In the genomic region with DNA sequence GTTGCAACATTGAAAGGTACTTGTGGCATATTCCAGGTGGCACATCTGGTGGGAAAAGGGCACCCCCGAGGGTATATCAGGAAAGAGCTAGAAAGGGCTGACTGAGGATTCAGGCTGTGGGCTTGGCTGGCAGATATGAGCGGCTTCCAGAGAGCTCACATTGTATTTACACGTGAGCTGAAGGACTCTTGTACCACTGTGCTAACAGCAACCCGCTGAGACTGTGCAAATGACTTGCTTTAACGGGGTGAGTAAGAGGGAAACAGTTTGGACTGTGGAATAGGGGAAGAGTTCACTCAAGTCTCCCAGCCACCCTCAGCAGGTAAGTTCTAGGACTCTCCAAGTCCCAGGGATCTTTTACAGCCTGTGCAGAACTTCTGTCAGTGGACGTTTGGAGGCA, we compare ENCODE assay signal across 29 mouse cellular contexts. TPM values are rescaled to one million over a fixed set of nuclear protein-coding genes. Genes with fewer than 3 reads are reported as not detected.
A peak's percentile ranks its signal among the peaks of the same experiment; 100 is the strongest.
DNase-seq lines count a peak whose midpoint lies in the region; ATAC-seq and TF ChIP-seq lines count a peak whose summit lies in the region.
"Had no signal": no experiment of that assay in that cellular context is flagged by ENCODE, and none has a peak within 500 bp of the region (broad histone marks: within the 10 kb centered on the region; RNA-seq: fewer than 3 reads in every experiment).

No protein-coding gene starts in this region.

- no peak overlapping the region for H3K27ac ChIP-seq in kidney, embryonic 16.5 days (ENCODE audit: low read length)
- H3K27ac ChIP-seq in lung, postnatal 0 days (ENCODE audit: low read length): peak overlapping the region; percentile 68; the same call in 1 of the 2 replicates
- no peak overlapping the region for H3K27ac ChIP-seq in stomach, postnatal 0 days (replicated peaks)
- no peak overlapping the region for H3K27ac ChIP-seq in embryonic facial prominence, embryonic 10.5 days (replicated peaks)
- H3K27ac ChIP-seq: embryonic facial prominence, embryonic 15.5 days; hindbrain, embryonic 14.5 days; limb, embryonic 13.5 days; liver, embryonic 14.5 days; midbrain, embryonic 15.5 days; neural tube, embryonic 15.5 days had no signal

- H3K4me2 ChIP-seq in kidney, embryonic 16.5 days (replicated peaks; ENCODE audit: low read depth, low read length): no peak overlapping the region
- no peak overlapping the region for H3K4me2 ChIP-seq in lung, postnatal 0 days (replicated peaks; ENCODE audit: low read depth, low read length)
- H3K4me2 ChIP-seq in stomach, postnatal 0 days (replicated peaks; ENCODE audit: low read depth): no peak overlapping the region
- H3K4me2 ChIP-seq: embryonic facial prominence, embryonic 15.5 days; heart, embryonic 11.5 days; hindbrain, embryonic 14.5 days; limb, embryonic 13.5 days; midbrain, embryonic 15.5 days; neural tube, embryonic 15.5 days had no signal

- DNase-seq in kidney, adult 8-10 months: peak; percentile 49 to 81
- DNase-seq in kidney, postnatal 25 days: peak; percentile 54 to 82
- DNase-seq in lung, postnatal 0 days (ENCODE audit: low spot score): peak; percentile 84
- no peak for DNase-seq in stomach, postnatal 0 days (ENCODE audit: low spot score)
- no peak for DNase-seq in adrenal gland, adult 2 months
- no peak for DNase-seq in embryonic facial prominence, embryonic 10.5 days (ENCODE audit: low spot score)
- DNase-seq: adrenal gland, postnatal 36 days; cerebellum, adult 11-12 months; cerebellum, postnatal 14 days; heart, postnatal 14 days; right cerebral cortex, postnatal 14 days; spleen, adult 18-20 months; thymus, adult 18-20 months had no signal

- 81% methylated on average over 6 of the region's 6 CpGs for WGBS in kidney, embryonic 16.5 days
- WGBS in lung, postnatal 0 days: 43% methylated on average over 6 of the region's 6 CpGs
- WGBS in stomach, postnatal 0 days: 68% methylated on average over 6 of the region's 6 CpGs
- whole genome bisulfite sequencing in embryonic facial prominence, embryonic 10.5 days: 89% methylated on average over 6 of the region's 6 CpGs

- H3K4me1 ChIP-seq in kidney, embryonic 16.5 days (ENCODE audit: insufficient read depth, low read length): no peaks in the 10 kb centered on the region
- peaks cover 3% of the 10 kb centered on the region; the same call in 1 of the 2 replicates for H3K4me1 ChIP-seq in lung, postnatal 0 days (ENCODE audit: insufficient read depth, low read depth, low read length)
- no peaks in the 10 kb centered on the region for H3K4me1 ChIP-seq in stomach, postnatal 0 days (replicated peaks; ENCODE audit: control insufficient read depth, insufficient read depth)
- H3K4me1 ChIP-seq in embryonic facial prominence, embryonic 10.5 days: peaks cover 4% of the 10 kb centered on the region; the same call in 1 of the 2 replicates
- H3K4me1 ChIP-seq: embryonic facial prominence, embryonic 15.5 days; limb, embryonic 13.5 days; midbrain, embryonic 15.5 days; neural tube, embryonic 15.5 days had no signal

- ATAC-seq in kidney, embryonic 16.5 days (ENCODE audit: low FRiP score, low TSS enrichment): no peak
- peak; percentile 90 for ATAC-seq in lung, postnatal 0 days
- peak; percentile 58 for ATAC-seq in stomach, postnatal 0 days (ENCODE audit: low FRiP score, low TSS enrichment)
- ATAC-seq: midbrain, embryonic 15.5 days had no signal

- no peak overlapping the region for H3K9ac ChIP-seq in kidney, embryonic 16.5 days (replicated peaks; ENCODE audit: low read length)
- H3K9ac ChIP-seq in lung, postnatal 0 days (replicated peaks; ENCODE audit: low read depth): no peak overlapping the region
- no peak overlapping the region for H3K9ac ChIP-seq in stomach, postnatal 0 days (ENCODE audit: low read length)
- H3K9ac ChIP-seq: embryonic facial prominence, embryonic 15.5 days; hindbrain, embryonic 14.5 days; limb, embryonic 13.5 days; liver, embryonic 14.5 days; midbrain, embryonic 15.5 days; neural tube, embryonic 15.5 days had no signal

- no peaks in the 10 kb centered on the region for H3K9me3 ChIP-seq in kidney, embryonic 16.5 days (ENCODE audit: low read length)
- no peaks in the 10 kb centered on the region for H3K9me3 ChIP-seq in lung, postnatal 0 days (ENCODE audit: low read length)
- no peaks in the 10 kb centered on the region for H3K9me3 ChIP-seq in stomach, postnatal 0 days (ENCODE audit: control insufficient read depth, low read length)
- no peaks in the 10 kb centered on the region for H3K9me3 ChIP-seq in embryonic facial prominence, embryonic 10.5 days
- H3K9me3 ChIP-seq: embryonic facial prominence, embryonic 15.5 days; limb, embryonic 13.5 days; midbrain, embryonic 15.5 days; neural tube, embryonic 15.5 days had no signal

- TF ChIP-seq EP300 in lung, postnatal 0 days (IDR thresholded peaks at IDR 0.05): peak; percentile 73
- TF ChIP-seq EP300 in stomach, postnatal 0 days (optimal IDR thresholded peaks at IDR 0.05): no peak

- H3K36me3 ChIP-seq in kidney, embryonic 16.5 days (ENCODE audit: insufficient read depth, low read length): no peaks in the 10 kb centered on the region
- H3K36me3 ChIP-seq in lung, postnatal 0 days (ENCODE audit: insufficient read depth, low read length): no peaks in the 10 kb centered on the region
- no peaks in the 10 kb centered on the region for H3K36me3 ChIP-seq in stomach, postnatal 0 days (ENCODE audit: control insufficient read depth, insufficient read depth, low read length)
- no peaks in the 10 kb centered on the region; the same call in 1 of the 2 replicates for H3K36me3 ChIP-seq in embryonic facial prominence, embryonic 10.5 days (replicated peaks)
- H3K36me3 ChIP-seq: embryonic facial prominence, embryonic 15.5 days; limb, embryonic 13.5 days; midbrain, embryonic 15.5 days had no signal

- H3K4me3 ChIP-seq in kidney, embryonic 16.5 days (ENCODE audit: low read length): no peak overlapping the region
- H3K4me3 ChIP-seq in lung, postnatal 0 days (ENCODE audit: low read depth, low read length): no peak overlapping the region
- no peak overlapping the region for H3K4me3 ChIP-seq in stomach, postnatal 0 days (ENCODE audit: low read depth, low read length)
- no peak overlapping the region for H3K4me3 ChIP-seq in embryonic facial prominence, embryonic 10.5 days
- H3K4me3 ChIP-seq: embryonic facial prominence, embryonic 15.5 days; limb, embryonic 13.5 days; midbrain, embryonic 15.5 days; neural tube, embryonic 15.5 days had no signal

- H3K27me3 ChIP-seq in kidney, embryonic 16.5 days (ENCODE audit: insufficient read depth, low read length): no peaks in the 10 kb centered on the region
- H3K27me3 ChIP-seq in lung, postnatal 0 days (replicated peaks; ENCODE audit: insufficient read depth, low read length): no peaks in the 10 kb centered on the region
- no peaks in the 10 kb centered on the region for H3K27me3 ChIP-seq in stomach, postnatal 0 days (ENCODE audit: control insufficient read depth, insufficient read depth, low read length)
- H3K27me3 ChIP-seq in embryonic facial prominence, embryonic 10.5 days (replicated peaks; ENCODE audit: low read depth, poor library complexity, severe bottlenecking): no peaks in the 10 kb centered on the region
- H3K27me3 ChIP-seq: embryonic facial prominence, embryonic 15.5 days; limb, embryonic 13.5 days; midbrain, embryonic 15.5 days; neural tube, embryonic 15.5 days had no signal

- TF ChIP-seq CTCF in lung, postnatal 0 days (IDR thresholded peaks at IDR 0.05): no peak
- TF ChIP-seq CTCF in stomach, postnatal 0 days (IDR thresholded peaks at IDR 0.05; ENCODE audit: low read depth): no peak

RNA-seq across cellular contexts. Expression of a gene that starts 14.7 kb away (rescaled TPM):
- 0.16 TPM in 1 of 2 replicates, not detected in the other for polyA plus RNA-seq in kidney, embryonic 16.5 days (2015; fragmentation: Nextera tagmentation; extraction: Ambion mirVana)
- not detected in 2 replicates for polyA plus RNA-seq in lung, postnatal 0 days (2015; fragmentation: Nextera tagmentation; extraction: Ambion mirVana)
- not detected in 2 replicates for polyA plus RNA-seq in stomach, postnatal 0 days (2015; fragmentation: Nextera tagmentation; extraction: Ambion mirVana)
- total RNA-seq in adrenal gland, adult 2 months (2021): not detected
- not detected in 2 replicates for polyA plus RNA-seq in adrenal gland, adult 2 months (2012; rRNA removed)
- 0.15 TPM in 1 of 2 replicates, not detected in the other for polyA plus RNA-seq in embryonic facial prominence, embryonic 10.5 days (2016; fragmentation: Nextera tagmentation; extraction: Ambion mirVana)
- total RNA-seq: adrenal gland, postnatal 36 days; CH12.LX; gastrocnemius, adult 8-10 months; granulocyte monocyte progenitor cell, adult 5-6 weeks; heart, postnatal 14 days; layer of hippocampus, postnatal 10 days; megakaryocyte-erythroid progenitor cell, adult 5-6 weeks; MEL had no signal
- polyA plus RNA-seq: embryonic facial prominence, embryonic 15.5 days; forebrain, embryonic 11.5 days; heart, embryonic 11.5 days; hindbrain, embryonic 14.5 days; large intestine, adult 2 months; liver, embryonic 14.5 days; midbrain, embryonic 15.5 days; neural tube, embryonic 15.5 days had no signal

RNA-seq across cellular contexts. Expression of a gene that starts 23.9 kb away (rescaled TPM):
- polyA plus RNA-seq in kidney, embryonic 16.5 days (2015; fragmentation: Nextera tagmentation; extraction: Ambion mirVana): 7.1 and 9.3 TPM in 2 replicates
- polyA plus RNA-seq in lung, postnatal 0 days (2015; fragmentation: Nextera tagmentation; extraction: Ambion mirVana): 0.23 and 0.69 TPM in 2 replicates
- 2.3 and 4.5 TPM in 2 replicates for polyA plus RNA-seq in stomach, postnatal 0 days (2015; fragmentation: Nextera tagmentation; extraction: Ambion mirVana)
- under 1 TPM in 1 of 2 experiments, not detected in 1; 0.43 TPM for total RNA-seq in adrenal gland, adult 2 months (2021)
- 0.15 TPM in 1 of 2 replicates, not detected in the other for polyA plus RNA-seq in adrenal gland, adult 2 months (2012; rRNA removed)
- polyA plus RNA-seq in embryonic facial prominence, embryonic 10.5 days (2016; fragmentation: Nextera tagmentation; extraction: Ambion mirVana): 0.12 TPM in 1 of 2 replicates, not detected in the other
- total RNA-seq: CH12.LX; gastrocnemius, adult 8-10 months; granulocyte monocyte progenitor cell, adult 5-6 weeks; heart, postnatal 14 days; megakaryocyte-erythroid progenitor cell, adult 5-6 weeks; MEL had no signal
- polyA plus RNA-seq: hindbrain, embryonic 14.5 days; midbrain, embryonic 15.5 days had no signal

RNA-seq across cellular contexts. Expression of a gene that starts 40.1 kb away (rescaled TPM):
- 85.9 and 97.3 TPM in 2 replicates for polyA plus RNA-seq in kidney, embryonic 16.5 days (2015; fragmentation: Nextera tagmentation; extraction: Ambion mirVana)
- 23.7 and 45.9 TPM in 2 replicates for polyA plus RNA-seq in lung, postnatal 0 days (2015; fragmentation: Nextera tagmentation; extraction: Ambion mirVana)
- polyA plus RNA-seq in stomach, postnatal 0 days (2015; fragmentation: Nextera tagmentation; extraction: Ambion mirVana): 46.0 and 50.6 TPM in 2 replicates
- total RNA-seq in adrenal gland, adult 2 months (2021): 10 to 100 TPM; 55.1 to 85.9 TPM
- 197 and 237 TPM in 2 replicates for polyA plus RNA-seq in adrenal gland, adult 2 months (2012; rRNA removed)
- 30.2 and 32.3 TPM in 2 replicates for polyA plus RNA-seq in embryonic facial prominence, embryonic 10.5 days (2016; fragmentation: Nextera tagmentation; extraction: Ambion mirVana)
- total RNA-seq: CH12.LX; granulocyte monocyte progenitor cell, adult 5-6 weeks; megakaryocyte-erythroid progenitor cell, adult 5-6 weeks; MEL had no signal

Comparison
In these comparisons a context has a peak if more than half of its experiments do, and no peak if none do; other contexts are left out.
1. DNase-seq: peak in kidney, adult 8-10 months (2 of 2), kidney, postnatal 25 days (2 of 2) and lung, postnatal 0 days (single experiment); none in stomach, postnatal 0 days (single experiment), adrenal gland, adult 2 months (single experiment) and embryonic facial prominence, embryonic 10.5 days (single experiment).